8 mouse cellular contexts compared by ENCODE assay signal in genomic region chr19:21779106-21779505, GRCm38 (mm10). TPM values are rescaled to one million over a fixed set of nuclear protein-coding genes. Genes with fewer than 3 reads are reported as not detected.
DNase-seq lines count a peak whose midpoint lies in the region; ATAC-seq and TF ChIP-seq lines count a peak whose summit lies in the region.

No protein-coding gene starts in this region.

- peak overlapping the region; percentile 89 for H3K4me3 ChIP-seq in kidney, postnatal 0 days (replicated peaks; ENCODE audit: low read depth, low read length)
- peak overlapping the region; percentile 78 for H3K4me3 ChIP-seq in brown adipose tissue, adult 24 weeks (ENCODE audit: insufficient read depth, low read depth, low read length)
- peak overlapping the region; percentile 87 for H3K4me3 ChIP-seq in hindbrain, embryonic 10.5 days
- H3K4me3 ChIP-seq in midbrain, embryonic 14.5 days (replicated peaks; ENCODE audit: low read depth, low read length), result peak overlapping the region; percentile 94

- H3K9ac ChIP-seq in kidney, postnatal 0 days (ENCODE audit: low read depth, low read length), result peak overlapping the region; percentile 87
- peak overlapping the region; percentile 95 for H3K9ac ChIP-seq in midbrain, embryonic 14.5 days (replicated peaks; ENCODE audit: low read length)

- no peaks in the 10 kb centered on the region for H3K9me3 ChIP-seq in kidney, postnatal 0 days (replicated peaks; ENCODE audit: low read length)
- H3K9me3 ChIP-seq in hindbrain, embryonic 10.5 days, result no peaks in the 10 kb centered on the region
- H3K9me3 ChIP-seq in midbrain, embryonic 14.5 days (ENCODE audit: control insufficient read depth, low read length), result no peaks in the 10 kb centered on the region

- peak overlapping the region; percentile 97; the same call in 1 of the 2 replicates for H3K27ac ChIP-seq in kidney, postnatal 0 days
- peak overlapping the region; percentile 79; the same call in 1 of the 2 replicates for H3K27ac ChIP-seq in brown adipose tissue, adult 24 weeks (replicated peaks; ENCODE audit: low read depth, low read length)
- H3K27ac ChIP-seq in hindbrain, embryonic 10.5 days, result peak overlapping the region; percentile 97
- H3K27ac ChIP-seq in midbrain, embryonic 14.5 days (replicated peaks; ENCODE audit: low read depth, low read length), result peak overlapping the region; percentile 95

- H3K27me3 ChIP-seq in kidney, postnatal 0 days (ENCODE audit: insufficient read depth, low read length), result no peaks in the 10 kb centered on the region
- H3K27me3 ChIP-seq in hindbrain, embryonic 10.5 days (ENCODE audit: insufficient read depth, poor library complexity, severe bottlenecking), result no peaks in the 10 kb centered on the region
- H3K27me3 ChIP-seq in midbrain, embryonic 14.5 days (ENCODE audit: control insufficient read depth, insufficient read depth, low read length), result no peaks in the 10 kb centered on the region

- peaks cover 36% of the 10 kb centered on the region for H3K4me1 ChIP-seq in kidney, postnatal 0 days (replicated peaks; ENCODE audit: insufficient read depth, low read length)
- peaks cover 9% of the 10 kb centered on the region; the same call in 1 of the 2 replicates for H3K4me1 ChIP-seq in brown adipose tissue, adult 24 weeks (ENCODE audit: control insufficient read depth, insufficient read depth, insufficient read length, low read length)
- peaks cover 63% of the 10 kb centered on the region for H3K4me1 ChIP-seq in hindbrain, embryonic 10.5 days (replicated peaks)
- peaks cover 43% of the 10 kb centered on the region for H3K4me1 ChIP-seq in midbrain, embryonic 14.5 days (ENCODE audit: control insufficient read depth, insufficient read depth, low read length)

- peak; percentile 63 for DNase-seq in kidney, postnatal 0 days (ENCODE audit: low spot score)
- no peak for DNase-seq in kidney, adult 18-20 months
- no peak for DNase-seq in hindbrain, embryonic 10.5 days (ENCODE audit: low spot score)
- DNase-seq in midbrain, embryonic 14.5 days, result peak; percentile 59
- no peak for DNase-seq in spleen, postnatal 10 days (ENCODE audit: low spot score in 2 of 2)
- no peak for DNase-seq in retina, postnatal 1 day
- DNase-seq in ovary, postnatal 14 days (ENCODE audit: low spot score), result no peak

- TF ChIP-seq CTCF in kidney, postnatal 0 days (IDR thresholded peaks at IDR 0.05; ENCODE audit: low read depth), result no peak

- no peak for ATAC-seq in kidney, postnatal 0 days (replicated peaks; ENCODE audit: low FRiP score, low read depth)
- ATAC-seq in midbrain, embryonic 14.5 days (ENCODE audit: low FRiP score, low TSS enrichment), result no peak

- H3K4me2 ChIP-seq in kidney, postnatal 0 days (ENCODE audit: low read length), result peak overlapping the region; percentile 82
- peak overlapping the region; percentile 93 for H3K4me2 ChIP-seq in midbrain, embryonic 14.5 days (ENCODE audit: low read length)

- no peaks in the 10 kb centered on the region for H3K36me3 ChIP-seq in kidney, postnatal 0 days (ENCODE audit: insufficient read depth, low read length)
- peaks cover 5% of the 10 kb centered on the region; the same call in 1 of the 2 replicates for H3K36me3 ChIP-seq in hindbrain, embryonic 10.5 days
- H3K36me3 ChIP-seq in midbrain, embryonic 14.5 days (ENCODE audit: control insufficient read depth, insufficient read depth, low read length), result no peaks in the 10 kb centered on the region

- under 1% methylated on average over 11 of the region's 11 CpGs for WGBS in kidney, postnatal 0 days
- under 1% methylated on average over 11 of the region's 11 CpGs for whole genome bisulfite sequencing in hindbrain, embryonic 10.5 days
- 0% methylated on average over 11 of the region's 11 CpGs for WGBS in midbrain, embryonic 14.5 days

RNA-seq across cellular contexts. Expression of gene Cemip2, which starts 1.0 kb away (rescaled TPM):
- 14.1 and 16.3 TPM in 2 replicates for polyA plus RNA-seq in kidney, postnatal 0 days (2015; fragmentation: Nextera tagmentation; extraction: Ambion mirVana)
- 2.3 and 2.4 TPM in 2 replicates for polyA plus RNA-seq in brown adipose tissue, adult 24 weeks (2012; ENCODE audit: insufficient read depth, insufficient read length, missing spikeins)
- polyA plus RNA-seq in hindbrain, embryonic 10.5 days (2016; fragmentation: Nextera tagmentation; extraction: Ambion mirVana), result 86.4 and 93.6 TPM in 2 replicates
- 32.5 and 53.9 TPM in 2 replicates for polyA plus RNA-seq in midbrain, embryonic 14.5 days (2014; fragmentation: Nextera tagmentation; extraction: Ambion mirVana)

Comparison
In these comparisons a context has a peak if more than half of its experiments do, and no peak if none do; other contexts are left out.
1. DNase-seq: peak in kidney, postnatal 0 days (single experiment) and midbrain, embryonic 14.5 days (single experiment); none in kidney, adult 18-20 months (single experiment), hindbrain, embryonic 10.5 days (single experiment), spleen, postnatal 10 days (0 of 2), retina, postnatal 1 day (single experiment) and ovary, postnatal 14 days (single experiment).
2. Peak in every context shown above with its lines, with median percentiles within 50 percentile points of each other: H3K27ac ChIP-seq and H3K4me3 ChIP-seq.